Mouse (Mus musculus) MEL (cell line): ENCODE data around the gene Satb1. TPM values are rescaled to one million over a fixed set of nuclear protein-coding genes. Genes with fewer than 3 reads are reported as not detected.

Source experiments
- DNase-seq: peaks from one replicate; pipeline ENCODE4 v3.0.0; 2011; ENCODE audit warnings: low read depth, low spot score
- H3K27ac ChIP-seq: 2 replicates; pipeline ENCODE4 v1.5.1; 2012; ENCODE audit warnings: low read depth, mild to moderate bottlenecking, control low read depth, low read length, moderate library complexity; ENCODE audit not compliant: control insufficient read depth
- H3K27me3 ChIP-seq, 2 experiments: fragments of 150-350 bp in 1 of 2; sonication (generic) in 1 of 2; 2 replicates each; pipeline ENCODE4 v1.6.1; 2012; ENCODE audit warnings: low read length in 2 of 2, mild to moderate bottlenecking in 2 of 2, improper control_type of control experiment in 1 of 2, moderate library complexity in 1 of 2; ENCODE audit not compliant: insufficient read depth in 2 of 2, control insufficient read depth in 1 of 2
- H3K36me3 ChIP-seq, 2 experiments: 2 replicates each; pipeline ENCODE4 v1.6.1; 2012 to 2014; ENCODE audit warnings: low read length in 2 of 2, improper control_type of control experiment in 1 of 2, inconsistent platforms in 1 of 2, mild to moderate bottlenecking in 1 of 2; ENCODE audit not compliant: insufficient read depth in 2 of 2, control insufficient read depth in 1 of 2
- H3K4me1 ChIP-seq, 2 experiments: fragments of 150-350 bp in 1 of 2; sonication (generic) in 1 of 2; 2 replicates each; pipeline ENCODE4 v1.6.1; 2012; ENCODE audit warnings: low read length in 2 of 2, improper control_type of control experiment in 1 of 2, mild to moderate bottlenecking in 1 of 2; ENCODE audit not compliant: insufficient read depth in 2 of 2, control insufficient read depth in 1 of 2
- H3K4me3 ChIP-seq, 2 experiments: fragments of 150-350 bp in 1 of 2; sonication (generic) in 1 of 2; 2 replicates each; pipeline ENCODE4 v1.5.1; 2012; ENCODE audit warnings: low read depth in 2 of 2, low read length in 2 of 2, mild to moderate bottlenecking in 2 of 2, moderate library complexity in 2 of 2, control low read depth in 1 of 2, improper control_type of control experiment in 1 of 2; ENCODE audit not compliant: control insufficient read depth in 1 of 2, insufficient read depth in 1 of 2
- H3K79me2 ChIP-seq: 2 replicates; pipeline ENCODE4 v1.6.1; 2012; ENCODE audit warnings: mild to moderate bottlenecking, low read length, moderate library complexity; ENCODE audit not compliant: control insufficient read depth, poor library complexity, insufficient read depth
- H3K9ac ChIP-seq: 2 replicates; pipeline ENCODE4 v1.6.1; 2012; ENCODE audit warnings: low read depth, mild to moderate bottlenecking, control low read depth, low read length, moderate library complexity; ENCODE audit not compliant: control insufficient read depth, poor library complexity, severe bottlenecking
- H3K9me3 ChIP-seq: fragments of 150-350 bp; sonication (generic); replicated peaks from 2 replicates; pipeline ENCODE4 v1.6.1; 2012; ENCODE audit warnings: mild to moderate bottlenecking, low read length, improper control_type of control experiment, moderate library complexity; ENCODE audit not compliant: insufficient read depth
- BHLHE40 ChIP-seq: IDR thresholded peaks from 2 replicates; pipeline ENCODE4 v1.6.1; 2012; ENCODE audit warnings: low read depth, mild to moderate bottlenecking, inconsistent platforms, low read length, improper control_type of control experiment, borderline replicate concordance
- ELF1 ChIP-seq: IDR thresholded peaks from 2 replicates; pipeline ENCODE4 v1.6.1; 2014; ENCODE audit warnings: low read depth, mild to moderate bottlenecking, inconsistent platforms, low read length, improper control_type of control experiment, moderate library complexity
- ETS1 ChIP-seq: IDR thresholded peaks from 2 replicates; pipeline ENCODE4 v1.6.1; 2012; ENCODE audit warnings: low read depth, mild to moderate bottlenecking, inconsistent platforms, low read length, improper control_type of control experiment, moderate library complexity
- GABPA ChIP-seq: IDR thresholded peaks from 2 replicates; pipeline ENCODE4 v1.6.1; 2012; ENCODE audit warnings: low read depth, mild to moderate bottlenecking, inconsistent platforms, low read length, improper control_type of control experiment, moderate library complexity
- GATA1 ChIP-seq: IDR thresholded peaks from 2 replicates; pipeline ENCODE4 v1.6.1; 2011; ENCODE audit warnings: low read depth, low read length, improper control_type of control experiment
- HCFC1 ChIP-seq: IDR thresholded peaks from 2 replicates; pipeline ENCODE4 v1.6.1; 2012; ENCODE audit warnings: low read depth, mild to moderate bottlenecking, inconsistent platforms, low read length, improper control_type of control experiment, moderate library complexity
- JUND ChIP-seq: IDR thresholded peaks from 2 replicates; pipeline ENCODE4 v1.6.1; 2011; ENCODE audit warnings: low read depth, mild to moderate bottlenecking, improper control_type of control experiment, low read length
- KAT2A ChIP-seq: conservative IDR thresholded peaks from 2 replicates; pipeline ENCODE4 v1.6.1; 2012; ENCODE audit warnings: low read depth, low read length, improper control_type of control experiment, inconsistent platforms
- MAFK ChIP-seq: IDR thresholded peaks from 2 replicates; pipeline ENCODE4 v1.6.1; 2011; ENCODE audit warnings: low read depth, mild to moderate bottlenecking, low read length, improper control_type of control experiment, borderline replicate concordance
- MAX ChIP-seq: IDR thresholded peaks from 2 replicates; pipeline ENCODE4 v1.6.1; 2011; ENCODE audit warnings: low read length, improper control_type of control experiment
- MYB ChIP-seq: IDR thresholded peaks from 2 replicates; pipeline ENCODE4 v1.6.1; 2011; ENCODE audit warnings: mild to moderate bottlenecking, low read depth, low read length, improper control_type of control experiment
- NELFE ChIP-seq: IDR thresholded peaks from 2 replicates; pipeline ENCODE4 v1.6.1; 2011; ENCODE audit warnings: low read depth, low read length, improper control_type of control experiment
- POLR2A ChIP-seq, 2 experiments: IDR thresholded peaks; 2 replicates each; pipeline ENCODE4 v1.6.1; 2011 to 2012; ENCODE audit warnings: low read length in 2 of 2, mild to moderate bottlenecking in 2 of 2, control low read depth in 1 of 2, improper control_type of control experiment in 1 of 2, low read depth in 1 of 2, moderate library complexity in 1 of 2; ENCODE audit not compliant: control insufficient read depth in 1 of 2, insufficient read depth in 1 of 2, poor library complexity in 1 of 2
- POLR2AphosphoS2 ChIP-seq: IDR thresholded peaks from 2 replicates; pipeline ENCODE4 v1.6.1; 2011; ENCODE audit warnings: low read length, improper control_type of control experiment
- RAD21 ChIP-seq: IDR thresholded peaks from 2 replicates; pipeline ENCODE4 v1.6.1; 2011; ENCODE audit warnings: mild to moderate bottlenecking, low read depth, low read length, improper control_type of control experiment
- SIN3A ChIP-seq: IDR thresholded peaks from 2 replicates; pipeline ENCODE4 v1.6.1; 2012; ENCODE audit warnings: low read length, improper control_type of control experiment, inconsistent platforms
- SMC3 ChIP-seq: IDR thresholded peaks from 2 replicates; pipeline ENCODE4 v1.6.1; 2011; ENCODE audit warnings: low read depth, low read length, improper control_type of control experiment
- TBP ChIP-seq: IDR thresholded peaks from 2 replicates; pipeline ENCODE4 v1.8.0; 2011; ENCODE audit warnings: low read depth, low read length, improper control_type of control experiment
- ZC3H11A ChIP-seq: IDR thresholded peaks from 2 replicates; pipeline ENCODE4 v1.6.1; 2012; ENCODE audit warnings: low read depth, mild to moderate bottlenecking, inconsistent platforms, low read length, improper control_type of control experiment
- ZNF384 ChIP-seq: IDR thresholded peaks from 2 replicates; pipeline ENCODE4 v1.6.1; 2012; ENCODE audit warnings: low read depth, mild to moderate bottlenecking, inconsistent platforms, low read length, improper control_type of control experiment
- polyA plus RNA-seq, 2 experiments: library from polyadenylated mRNA; stranded (reverse) in 1 of 2; unstranded in 1 of 2; fragments of >175 nt in 1 of 2; fragments of >200 nt in 1 of 2; gene quantifications; 2 replicates each; pipeline versions ENCODE4 v1.2.1 to v1.2.4; 2012; ENCODE audit warnings: low replicate concordance in 2 of 2, low read depth in 1 of 2; ENCODE audit not compliant: insufficient read length in 2 of 2, insufficient read depth in 1 of 2, missing spikeins in 1 of 2
- total RNA-seq: library from RNA; depleted of rRNA; stranded (reverse); fragments of 300-350 nt; gene quantifications from 2 replicates; pipeline ENCODE4 v1.2.3, GENCODE M21; 2012

Gene Satb1
- total and polyA plus RNA-seq, 3 experiments: 0.08 TPM; not detected in 2

DNA sequence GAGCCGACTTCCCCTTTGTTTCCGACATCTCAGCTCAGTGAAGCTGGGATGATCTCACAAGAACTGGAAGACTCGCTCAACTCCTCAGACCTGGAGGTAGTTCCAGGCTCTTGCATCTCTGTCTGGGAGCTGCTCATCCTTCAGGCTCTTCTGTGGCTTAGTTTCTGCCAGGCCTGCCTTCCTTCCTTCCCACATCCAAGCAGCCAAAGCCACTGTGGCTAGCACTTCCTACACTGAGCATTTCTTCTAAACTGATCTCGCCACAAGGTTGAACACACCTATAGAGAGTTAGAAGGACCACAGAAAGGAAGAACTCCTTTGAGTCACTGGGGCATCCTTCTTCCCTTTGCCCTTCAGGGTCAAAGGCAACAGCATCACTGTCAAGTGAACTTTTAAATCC lies 44.0 kb downstream of the Satb1 start:
- H3K9ac ChIP-seq: no peak overlapping the region
- no peak overlapping the region for H3K27ac ChIP-seq
- H3K36me3 ChIP-seq: peaks cover 0 to 16% of the 10 kb centered on the region in 2 experiments; a peak in 2 of 4 replicates
- H3K4me3 ChIP-seq: no peak overlapping the region
- no peak for TF ChIP-seq GATA1
- no peak for TF ChIP-seq BHLHE40
- no peak for TF ChIP-seq SMC3
- no peak for TF ChIP-seq ETS1
- no peak for TF ChIP-seq MAFK
- TF ChIP-seq HCFC1: no peak
- no peak for TF ChIP-seq POLR2AphosphoS2
- no peak for TF ChIP-seq NELFE
- no peak for TF ChIP-seq ZC3H11A
- TF ChIP-seq KAT2A: no peak
- no peak for TF ChIP-seq MAX
- TF ChIP-seq TBP: no peak
- H3K9me3 ChIP-seq: no peaks in the 10 kb centered on the region
- H3K4me1 ChIP-seq: peaks cover 13 to 18% of the 10 kb centered on the region in 2 experiments
- no peaks in the 10 kb centered on the region for H3K27me3 ChIP-seq
- H3K79me2 ChIP-seq: no peaks in the 10 kb centered on the region
- no peak for DNase-seq

- H3K4me3 ChIP-seq: no peak overlapping the region
- TF ChIP-seq ETS1 (no peak), SIN3A (no peak), MYB (no peak), JUND (no peak), ELF1 (no peak), GABPA (no peak), ZNF384 (no peak), RAD21 (no peak), POLR2A (IDR thresholded peaks at IDR 0.05; ENCODE audit: control insufficient read depth in 1 of 2, insufficient read depth in 1 of 2, low read depth in 1 of 2, low read length in 2 of 2, poor library complexity in 1 of 2) (no peak)
- TF ChIP-seq, all 39 proteins: peak for 0
- no peaks in the 10 kb centered on the region for H3K9me3 ChIP-seq
- peaks cover 0 to 25% of the 10 kb centered on the region in 2 experiments; a peak in 2 of 4 replicates for H3K36me3 ChIP-seq
- no peak for DNase-seq
- H3K79me2 ChIP-seq: no peaks in the 10 kb centered on the region
- H3K9ac ChIP-seq: no peak overlapping the region
- no peak overlapping the region for H3K27ac ChIP-seq
- no peaks in the 10 kb centered on the region for H3K27me3 ChIP-seq
- peaks cover 17 to 23% of the 10 kb centered on the region in 2 experiments for H3K4me1 ChIP-seq
Observed at GRCm38 (mm10) chr17:51787955-51788354, 45.1 kb downstream of the Satb1 start.
